24 mouse cellular contexts compared by ENCODE assay signal in the genomic region with DNA sequence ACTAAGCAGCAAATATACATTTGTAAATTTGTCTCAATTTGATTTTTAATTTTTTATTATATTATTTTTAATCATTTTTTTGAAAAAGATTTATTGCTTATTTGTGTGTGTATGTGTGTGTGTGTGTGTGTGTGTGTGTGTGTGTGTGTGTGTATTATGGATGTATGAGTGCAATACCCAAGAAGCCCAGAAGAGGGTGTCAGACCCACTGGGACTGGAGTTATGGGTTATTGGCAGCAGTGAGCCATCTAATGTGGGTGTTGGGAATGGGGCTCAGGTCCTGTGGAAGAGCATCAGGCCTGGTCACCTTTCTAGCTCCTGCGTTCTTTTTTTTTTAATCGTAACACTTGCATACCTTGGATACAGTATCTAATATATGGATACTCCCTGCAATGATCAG. TPM values are rescaled to one million over a fixed set of nuclear protein-coding genes. Genes with fewer than 3 reads are reported as not detected.
"Had no signal": no experiment of that assay in that cellular context is flagged by ENCODE, and none has a peak within 500 bp of the region (broad histone marks: within the 10 kb centered on the region; RNA-seq: fewer than 3 reads in every experiment).

No protein-coding gene starts in this region.

- H3K27ac ChIP-seq: layer of hippocampus, adult 2 months; liver, embryonic 13.5 days; neural tube, embryonic 12.5 days; neural tube, embryonic 15.5 days had no signal

- H3K9me3 ChIP-seq: liver, embryonic 13.5 days; neural tube, embryonic 12.5 days; neural tube, embryonic 15.5 days had no signal

- H3K9ac ChIP-seq: liver, embryonic 13.5 days; neural tube, embryonic 12.5 days; neural tube, embryonic 15.5 days had no signal

- H3K4me1 ChIP-seq: liver, embryonic 13.5 days had no signal

- DNase-seq: kidney, adult 18-20 months; kidney, adult 9 months; kidney, postnatal 14 days; layer of hippocampus, adult 9-11 months; liver, embryonic 13.5 days; lung, adult 2 months; lung, postnatal 10 days; lung, postnatal 36 days; midbrain, embryonic 14.5 days; right cerebral cortex, adult 18-20 months; right cerebral cortex, postnatal 14 days; right cerebral cortex, postnatal 4 days; thymus, postnatal 36 days had no signal

- H3K36me3 ChIP-seq: liver, embryonic 13.5 days; neural tube, embryonic 12.5 days; neural tube, embryonic 15.5 days had no signal

- H3K4me2 ChIP-seq: liver, embryonic 13.5 days; midbrain, embryonic 11.5 days; neural tube, embryonic 12.5 days; neural tube, embryonic 15.5 days had no signal

- H3K4me3 ChIP-seq: layer of hippocampus, adult 2 months; liver, embryonic 13.5 days; megakaryocyte, embryonic 14.5 days; neural tube, embryonic 12.5 days; neural tube, embryonic 15.5 days had no signal

- H3K27me3 ChIP-seq: liver, embryonic 13.5 days; neural tube, embryonic 12.5 days; neural tube, embryonic 15.5 days had no signal

RNA-seq across cellular contexts. Expression of a gene that starts 22.4 kb away (rescaled TPM):
- total RNA-seq: liver, adult 2 months had no signal
- polyA plus RNA-seq: kidney, embryonic 16.5 days; large intestine, adult 2 months; limb, embryonic 11.5 days; liver, adult 2 months; liver, embryonic 13.5 days; liver, embryonic 16.5 days; stomach, embryonic 14.5 days had no signal
